In the genomic region with DNA sequence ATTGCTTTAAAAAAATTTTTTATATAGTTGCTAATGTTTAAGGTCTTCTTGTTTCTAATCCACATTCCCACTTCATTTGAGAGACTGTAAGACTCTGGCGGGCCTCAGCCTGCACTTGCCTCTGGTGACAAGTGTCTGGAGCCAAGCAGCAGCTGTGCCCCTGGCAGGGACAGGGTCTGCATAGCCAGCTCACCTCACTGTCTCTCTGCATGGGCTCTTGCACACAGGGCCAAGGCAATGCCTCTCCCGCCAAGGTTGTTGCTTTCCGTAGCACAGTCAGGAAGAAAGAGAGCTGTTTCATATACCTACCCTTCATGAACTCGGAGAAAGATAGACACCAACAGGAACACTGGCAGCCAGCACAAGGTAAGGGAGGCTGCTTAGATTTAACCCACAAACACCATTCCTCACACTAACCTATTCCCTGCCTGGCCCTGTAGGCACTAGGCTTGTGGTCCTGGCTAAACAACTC, we compare ENCODE assay signal across 19 mouse cellular contexts.
A peak's percentile ranks its signal among the peaks of the same experiment; 100 is the strongest.
DNase-seq lines count a peak whose midpoint lies in the region; ATAC-seq lines count a peak whose summit lies in the region.
"Had no signal": no experiment of that assay in that cellular context is flagged by ENCODE, and none has a peak within 500 bp of the region (broad histone marks: within the 10 kb centered on the region; RNA-seq: fewer than 3 reads in every experiment).

No protein-coding gene starts in this region.

- no peak overlapping the region for H3K4me2 ChIP-seq in forebrain, embryonic 13.5 days
- H3K4me2 ChIP-seq in forebrain, embryonic 12.5 days = no peak overlapping the region
- no peak overlapping the region for H3K4me2 ChIP-seq in hindbrain, embryonic 14.5 days (replicated peaks)
- H3K4me2 ChIP-seq in hindbrain, embryonic 11.5 days (replicated peaks; ENCODE audit: low read depth, low read length) = no peak overlapping the region
- H3K4me2 ChIP-seq: embryonic facial prominence, embryonic 15.5 days; liver, embryonic 15.5 days had no signal

- DNase-seq in hindbrain, embryonic 14.5 days (ENCODE audit: low spot score) = no peak
- no peak for DNase-seq in hindbrain, embryonic 11.5 days (ENCODE audit: low spot score)
- peak; percentile 16 for DNase-seq in lung, postnatal 36 days
- DNase-seq in lung, adult 18-20 months = no peak
- DNase-seq in gastrocnemius, postnatal 25 days = no peak
- DNase-seq: adrenal gland, adult 8-10 months; B cell, adult 2 months; cerebellum, adult 9-10 months; embryo, embryonic 11 days; gastrocnemius, adult 2 months; kidney, adult 11 months; kidney, postnatal 10 days; spleen, adult 18-20 months; thymus, adult 18-20 months had no signal

- no peak overlapping the region for H3K4me3 ChIP-seq in forebrain, embryonic 13.5 days
- no peak overlapping the region for H3K4me3 ChIP-seq in forebrain, embryonic 12.5 days (replicated peaks)
- no peak overlapping the region for H3K4me3 ChIP-seq in hindbrain, embryonic 14.5 days (replicated peaks; ENCODE audit: low read length)
- H3K4me3 ChIP-seq in hindbrain, embryonic 11.5 days (ENCODE audit: low read depth, low read length) = no peak overlapping the region
- H3K4me3 ChIP-seq: embryonic facial prominence, embryonic 15.5 days; gastrocnemius, adult 2 months; liver, embryonic 15.5 days had no signal

- H3K9ac ChIP-seq in forebrain, embryonic 13.5 days = no peak overlapping the region
- no peak overlapping the region for H3K9ac ChIP-seq in forebrain, embryonic 12.5 days
- no peak overlapping the region for H3K9ac ChIP-seq in hindbrain, embryonic 14.5 days
- H3K9ac ChIP-seq in hindbrain, embryonic 11.5 days (ENCODE audit: low read depth, low read length) = no peak overlapping the region
- H3K9ac ChIP-seq: embryonic facial prominence, embryonic 15.5 days; liver, embryonic 15.5 days had no signal

- H3K9me3 ChIP-seq in forebrain, embryonic 13.5 days (replicated peaks) = no peaks in the 10 kb centered on the region
- H3K9me3 ChIP-seq in forebrain, embryonic 12.5 days = no peaks in the 10 kb centered on the region
- H3K9me3 ChIP-seq in hindbrain, embryonic 14.5 days (ENCODE audit: control insufficient read depth, low read length) = no peaks in the 10 kb centered on the region
- H3K9me3 ChIP-seq in hindbrain, embryonic 11.5 days (ENCODE audit: control insufficient read depth, low read length) = no peaks in the 10 kb centered on the region
- H3K9me3 ChIP-seq: embryonic facial prominence, embryonic 15.5 days; liver, embryonic 15.5 days had no signal

- no peaks in the 10 kb centered on the region for H3K4me1 ChIP-seq in forebrain, embryonic 13.5 days
- no peaks in the 10 kb centered on the region; the same call in 1 of the 2 replicates for H3K4me1 ChIP-seq in forebrain, embryonic 12.5 days
- peaks cover 5% of the 10 kb centered on the region; the same call in 1 of the 2 replicates for H3K4me1 ChIP-seq in hindbrain, embryonic 14.5 days (replicated peaks; ENCODE audit: control insufficient read depth, insufficient read depth, low read length)
- no peaks in the 10 kb centered on the region for H3K4me1 ChIP-seq in hindbrain, embryonic 11.5 days (replicated peaks; ENCODE audit: control insufficient read depth, insufficient read depth, low read length)
- H3K4me1 ChIP-seq: embryonic facial prominence, embryonic 15.5 days; liver, embryonic 15.5 days had no signal

- H3K36me3 ChIP-seq in forebrain, embryonic 13.5 days (ENCODE audit: poor library complexity, severe bottlenecking) = no peaks in the 10 kb centered on the region
- H3K36me3 ChIP-seq in forebrain, embryonic 12.5 days (replicated peaks) = no peaks in the 10 kb centered on the region
- H3K36me3 ChIP-seq in hindbrain, embryonic 14.5 days (replicated peaks; ENCODE audit: control insufficient read depth, insufficient read depth) = no peaks in the 10 kb centered on the region
- H3K36me3 ChIP-seq in hindbrain, embryonic 11.5 days (ENCODE audit: control insufficient read depth, insufficient read depth, low read length) = no peaks in the 10 kb centered on the region
- H3K36me3 ChIP-seq: embryonic facial prominence, embryonic 15.5 days; liver, embryonic 15.5 days had no signal

- no peaks in the 10 kb centered on the region for H3K27me3 ChIP-seq in forebrain, embryonic 13.5 days
- H3K27me3 ChIP-seq in forebrain, embryonic 12.5 days = no peaks in the 10 kb centered on the region
- H3K27me3 ChIP-seq in hindbrain, embryonic 14.5 days (ENCODE audit: control insufficient read depth, insufficient read depth, low read length) = no peaks in the 10 kb centered on the region
- no peaks in the 10 kb centered on the region; the same call in 1 of the 2 replicates for H3K27me3 ChIP-seq in hindbrain, embryonic 11.5 days (ENCODE audit: control insufficient read depth, insufficient read depth, low read length)
- H3K27me3 ChIP-seq: embryonic facial prominence, embryonic 15.5 days; liver, embryonic 15.5 days had no signal

- ATAC-seq in forebrain, embryonic 13.5 days = no peak
- ATAC-seq in forebrain, embryonic 12.5 days (ENCODE audit: low FRiP score) = no peak
- ATAC-seq in hindbrain, embryonic 14.5 days (ENCODE audit: low FRiP score) = no peak
- ATAC-seq in hindbrain, embryonic 11.5 days (ENCODE audit: low FRiP score) = no peak

- H3K27ac ChIP-seq in forebrain, embryonic 13.5 days = peak overlapping the region; percentile 54; the same call in 1 of the 2 replicates
- no peak overlapping the region for H3K27ac ChIP-seq in forebrain, embryonic 12.5 days
- H3K27ac ChIP-seq in hindbrain, embryonic 14.5 days = 0 out of 2 replicates have a peak overlapping the region, but pooled peaks have one; percentile 11
- H3K27ac ChIP-seq in hindbrain, embryonic 11.5 days (ENCODE audit: low read depth, low read length) = no peak overlapping the region
- H3K27ac ChIP-seq: embryonic facial prominence, embryonic 15.5 days; gastrocnemius, adult 2 months; liver, embryonic 15.5 days; macrophage had no signal

- WGBS in forebrain, embryonic 13.5 days = 75% methylated on average over 4 of the region's 4 CpGs
- WGBS in forebrain, embryonic 12.5 days = 83% methylated on average over 4 of the region's 4 CpGs
- 69% methylated on average over 4 of the region's 4 CpGs for WGBS in hindbrain, embryonic 14.5 days
- whole genome bisulfite sequencing in hindbrain, embryonic 11.5 days = 91% methylated on average over 4 of the region's 4 CpGs

Comparison
In these comparisons a context has a peak if more than half of its experiments do, and no peak if none do; other contexts are left out.
1. H3K27ac ChIP-seq: peak in forebrain, embryonic 13.5 days (single experiment) and hindbrain, embryonic 14.5 days (single experiment); none in forebrain, embryonic 12.5 days (single experiment) and hindbrain, embryonic 11.5 days (single experiment).